Mouse (Mus musculus) cerebellum, postnatal 14 days (tissue): ENCODE results near the gene Drg1.
"Not testable (repeated sequence)": the region's sequence is repeated elsewhere in the genome, so short reads cannot be mapped to it uniquely, and the experiment has no call there.

Experiments used
- DNase-seq, 2 experiments: peaks; one replicate each; pipeline ENCODE4 v3.0.0; 2021; ENCODE audit warnings: mixed read lengths in 2 of 2

Drg1 gene

DNA sequence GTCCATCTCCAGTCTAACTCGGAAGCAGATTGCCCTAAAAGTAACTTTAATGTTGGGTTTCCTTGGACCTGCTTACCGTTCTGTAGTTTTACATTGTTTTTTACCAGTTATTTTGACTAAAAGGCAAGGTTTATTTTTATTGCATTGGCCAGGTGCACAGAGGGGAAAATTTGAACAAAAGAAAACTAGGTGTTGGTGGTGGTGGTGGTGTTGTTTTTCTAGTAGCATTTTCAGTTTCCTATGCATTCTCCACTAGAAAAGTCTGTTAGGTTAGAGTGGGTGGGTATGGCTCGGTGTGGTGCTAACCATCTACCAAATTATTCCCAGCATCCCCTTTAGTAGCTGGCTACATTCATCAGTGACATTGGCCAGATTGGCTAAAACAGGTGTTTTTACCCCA lies 59.4 kb downstream of the Drg1 start:
- no peak for DNase-seq

DNA sequence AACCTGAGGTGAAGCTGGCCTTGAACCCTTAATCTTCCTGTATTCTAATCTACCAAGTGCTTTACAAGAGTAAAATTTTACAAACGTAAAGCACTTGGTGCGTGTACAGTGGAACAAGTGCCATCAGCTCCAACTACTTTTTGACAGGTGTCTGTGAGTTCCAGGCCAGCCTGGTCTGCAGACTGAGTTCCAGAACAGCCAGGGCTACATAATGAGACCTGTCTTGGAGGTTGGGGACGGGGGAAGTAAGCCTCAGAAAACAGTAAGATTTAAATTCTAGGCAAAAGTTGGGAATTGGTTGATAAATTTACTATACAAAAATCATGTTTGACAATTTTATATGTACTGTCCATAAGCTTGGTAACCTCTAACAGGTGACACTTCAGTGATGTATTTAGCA lies 61.0 kb downstream of the Drg1 start:
- DNase-seq = no peak

DNA sequence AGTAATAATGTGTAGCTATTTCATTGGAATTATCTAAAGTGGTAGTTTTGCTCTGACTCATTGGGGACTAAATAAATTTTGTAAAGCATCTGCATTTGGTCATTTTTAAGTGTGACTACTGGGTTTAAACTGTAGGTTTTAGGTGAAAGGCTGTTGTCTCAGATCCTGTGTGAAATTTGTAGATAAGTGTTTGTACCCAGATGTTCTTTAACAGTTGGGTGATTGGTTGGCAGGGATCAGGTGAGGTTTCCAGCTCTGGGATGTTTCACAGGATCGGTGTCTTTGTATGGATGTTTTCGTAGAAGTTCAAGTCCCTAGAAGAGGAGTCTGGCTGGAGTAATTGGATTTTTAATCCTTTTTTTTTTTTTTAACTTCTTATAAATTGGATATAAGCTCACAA lies 62.4 kb downstream of the Drg1 start:
- DNase-seq = no peak

DNA sequence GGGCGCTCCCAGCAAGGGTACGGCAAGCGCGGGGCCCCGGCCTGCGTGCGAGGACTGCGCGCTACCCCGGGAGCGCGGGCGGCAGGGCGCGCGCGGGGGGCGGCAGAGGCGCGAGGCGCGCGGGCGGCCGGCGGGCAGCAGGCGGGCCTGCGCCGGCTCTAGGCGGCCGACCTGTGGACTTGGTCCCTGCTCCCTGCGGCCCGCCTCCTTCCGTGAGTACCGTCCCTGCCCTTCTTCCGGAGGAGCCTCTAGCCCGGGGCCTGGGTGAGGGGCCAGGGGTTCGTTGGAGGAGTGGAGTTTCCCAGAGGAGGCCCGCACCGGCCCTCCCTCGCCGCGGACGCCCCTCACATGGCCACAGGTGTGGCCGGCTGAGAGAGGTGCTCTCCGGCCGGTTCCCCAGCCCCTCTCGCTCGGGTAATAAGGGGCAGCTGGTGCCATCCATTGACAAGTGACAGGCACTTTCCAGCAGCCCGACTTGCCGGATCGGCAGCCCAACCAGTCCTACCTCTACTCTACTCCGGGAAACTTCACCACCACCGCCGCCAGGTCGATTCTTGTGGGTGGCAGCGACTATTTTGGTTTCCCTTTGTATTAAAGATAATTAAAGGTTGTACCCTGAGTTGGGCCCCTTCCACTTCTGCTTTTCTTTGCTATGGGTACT lies 63.3 kb downstream of the Drg1 start:
- peak; percentile 62 to 66 for DNase-seq

DNA sequence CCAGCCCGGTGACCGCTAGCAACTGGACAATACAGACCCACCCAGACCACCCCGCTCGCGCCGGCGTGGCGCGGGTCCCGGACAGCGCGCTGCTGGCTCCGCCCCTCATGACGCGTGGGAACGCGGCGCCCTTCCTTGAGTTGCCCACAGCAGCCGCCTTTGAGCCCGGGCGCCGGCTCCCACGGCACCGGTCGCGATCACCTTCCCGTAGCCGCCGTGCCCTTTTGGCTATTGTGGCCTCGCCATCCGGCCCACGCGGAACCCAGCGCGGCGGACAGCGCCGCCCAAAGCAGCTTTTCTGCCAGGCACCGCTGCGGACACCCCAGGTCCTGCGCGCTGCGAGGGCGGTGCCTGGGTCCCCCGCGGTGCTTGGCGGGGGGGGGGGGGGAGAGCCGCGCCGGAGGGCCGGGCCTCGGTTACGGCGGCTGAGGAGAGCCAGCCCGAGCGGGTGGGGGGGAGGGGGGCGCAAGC lies 63.9 kb downstream of the Drg1 start, which contains the start of gene Eif4enif1:
Gene Eif4enif1 (plus strand): TSS at position 162 of the 471 bp plus-strand sequence.
- peak; percentile 90 to 95 for DNase-seq

DNA sequence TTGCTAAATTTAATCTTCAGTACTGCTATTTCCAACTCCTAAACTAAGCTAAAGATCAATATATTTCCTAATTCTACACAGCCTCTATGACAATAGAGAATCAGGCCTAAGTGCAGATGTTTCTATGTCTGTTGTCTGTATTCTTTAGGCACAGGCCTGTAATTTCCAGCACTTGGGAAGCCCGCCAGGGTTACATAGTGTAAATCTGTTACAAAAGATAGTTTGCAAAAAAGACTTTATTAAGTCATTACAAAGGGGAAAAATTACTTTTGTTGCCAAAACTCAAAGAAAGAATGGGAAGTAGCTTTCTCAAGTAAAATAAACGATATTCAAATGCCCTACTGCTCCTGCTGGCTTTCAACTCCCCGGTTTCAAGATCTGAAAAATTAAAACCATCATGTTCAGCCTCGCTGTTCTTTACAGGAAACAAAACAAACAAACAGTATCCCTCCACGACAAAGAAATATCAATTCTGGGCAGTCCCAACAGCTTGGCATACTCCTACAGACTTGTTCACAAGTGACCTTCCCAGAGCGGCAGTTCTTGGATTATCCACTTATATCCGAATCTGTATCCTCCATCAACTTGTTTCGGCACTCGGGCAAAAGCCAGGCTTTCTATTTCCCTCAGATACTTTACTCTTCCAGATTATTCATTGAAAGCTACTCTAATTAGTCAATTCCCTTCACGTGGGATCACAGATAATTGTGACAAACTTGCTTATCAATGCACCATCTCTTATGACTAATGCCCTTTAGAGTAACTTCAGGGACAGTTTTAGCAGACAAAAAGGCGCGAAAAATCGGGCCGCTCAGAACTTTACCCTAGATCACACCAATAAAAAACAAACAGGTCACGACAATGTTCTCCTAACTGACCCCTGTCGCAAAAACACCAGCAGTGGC lies 64.6 kb downstream of the Drg1 start:
- DNase-seq = peak; percentile 22 to 52

DNA sequence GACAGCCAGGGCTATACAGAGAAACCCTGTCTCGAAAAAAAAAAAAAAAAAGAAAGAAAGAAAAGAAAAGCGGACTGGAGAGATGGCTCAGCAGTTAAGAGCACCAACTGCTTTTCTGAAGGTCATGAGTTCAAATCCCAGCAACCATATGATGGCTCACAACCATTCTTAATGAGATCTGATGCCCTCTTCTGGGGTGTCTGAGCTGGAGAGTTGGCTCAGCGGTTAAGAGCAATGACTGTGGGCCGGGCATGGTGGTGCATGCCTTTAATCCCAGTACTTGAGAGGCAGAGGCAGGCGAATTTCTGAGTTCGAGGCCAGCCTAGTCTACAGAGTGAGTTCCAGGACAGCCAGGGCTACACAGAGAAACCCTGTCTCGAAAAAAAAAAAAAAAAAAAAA lies 65.6 kb downstream of the Drg1 start:
- not testable (repeated sequence) for DNase-seq

DNA sequence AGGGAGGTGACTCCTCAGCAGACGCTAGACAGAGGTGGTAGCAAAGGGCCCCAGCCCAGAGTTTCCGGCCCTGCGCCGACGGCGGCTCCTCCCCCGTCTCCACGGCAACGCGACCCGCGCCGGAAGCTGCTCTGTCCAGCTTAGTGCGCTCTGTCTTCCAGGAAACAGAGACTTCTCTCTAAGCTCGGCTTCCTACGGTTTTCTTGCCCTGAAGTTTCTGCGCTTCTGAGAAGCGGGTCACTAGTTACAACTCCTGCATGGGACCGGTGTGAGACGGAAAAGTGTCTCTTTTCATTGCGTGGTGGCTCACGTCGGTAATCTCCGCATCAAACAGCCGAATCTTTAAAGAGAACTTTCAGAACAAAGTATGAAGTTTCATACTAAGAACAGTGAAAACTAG lies 72.9 kb downstream of the Drg1 start, which contains the start of gene Sfi1:
Gene Sfi1 (minus strand): TSS at position 101 of the 400 bp plus-strand sequence.
- DNase-seq = no peak

DNA sequence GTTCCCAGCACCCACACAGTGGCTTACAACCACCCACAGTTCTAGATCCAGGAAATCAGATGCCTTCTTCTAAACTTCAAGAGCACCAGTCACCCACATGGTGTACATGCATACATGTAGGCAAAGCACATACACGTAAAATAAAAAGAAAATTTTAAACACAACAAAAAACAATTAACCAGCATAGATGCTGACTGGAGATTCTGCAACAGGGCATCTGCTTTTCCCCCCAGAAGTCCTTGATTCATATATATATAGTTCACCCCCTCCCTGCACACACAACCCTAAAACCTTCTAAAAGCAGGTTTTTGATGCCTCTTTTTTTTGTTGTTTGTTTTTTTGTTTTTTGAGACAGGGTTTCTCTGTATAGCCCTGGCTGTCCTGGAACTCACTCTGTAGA lies 83.5 kb downstream of the Drg1 start:
- not testable (repeated sequence) for DNase-seq

DNA sequence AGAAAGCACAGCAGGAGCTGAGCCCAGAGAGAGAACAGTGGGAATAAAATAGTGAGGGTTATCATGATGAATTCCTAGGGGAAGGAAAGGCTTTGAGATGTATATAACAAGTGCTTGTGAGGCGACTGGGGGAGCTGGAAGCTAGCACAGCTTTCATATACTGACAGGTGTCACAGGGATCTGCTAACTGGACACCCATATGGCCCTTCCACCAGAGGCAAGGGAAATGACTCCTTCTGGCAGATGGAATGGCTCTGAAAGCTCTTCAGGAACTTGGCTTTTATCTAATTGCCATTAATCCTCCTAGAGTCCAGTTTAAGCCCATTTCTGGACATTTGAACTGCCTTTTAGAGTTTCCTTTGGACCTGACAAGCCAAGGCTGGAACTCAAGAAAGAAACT lies 84.2 kb downstream of the Drg1 start:
- peak; percentile 16 to 26 for DNase-seq

DNA sequence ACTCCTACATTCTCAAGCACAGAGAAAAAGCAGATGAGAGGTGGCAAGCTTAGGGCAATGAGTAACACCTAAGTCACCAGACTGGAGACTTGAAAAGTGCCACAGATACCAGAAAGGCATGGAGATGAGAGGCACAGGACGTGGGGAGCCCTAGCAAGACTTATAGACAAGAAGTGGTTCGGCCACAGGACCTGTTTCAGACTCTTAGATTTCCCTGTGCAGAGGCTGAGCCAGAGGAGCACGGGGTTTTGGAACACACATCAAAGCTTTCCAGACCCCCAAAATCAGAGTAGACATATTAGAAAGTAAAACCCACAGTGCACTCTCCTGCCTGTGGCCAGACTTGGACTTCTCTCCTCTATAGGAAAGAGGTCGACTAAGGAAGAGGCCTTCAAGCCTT lies 85.0 kb downstream of the Drg1 start:
- peak; percentile 53 for DNase-seq

DNA sequence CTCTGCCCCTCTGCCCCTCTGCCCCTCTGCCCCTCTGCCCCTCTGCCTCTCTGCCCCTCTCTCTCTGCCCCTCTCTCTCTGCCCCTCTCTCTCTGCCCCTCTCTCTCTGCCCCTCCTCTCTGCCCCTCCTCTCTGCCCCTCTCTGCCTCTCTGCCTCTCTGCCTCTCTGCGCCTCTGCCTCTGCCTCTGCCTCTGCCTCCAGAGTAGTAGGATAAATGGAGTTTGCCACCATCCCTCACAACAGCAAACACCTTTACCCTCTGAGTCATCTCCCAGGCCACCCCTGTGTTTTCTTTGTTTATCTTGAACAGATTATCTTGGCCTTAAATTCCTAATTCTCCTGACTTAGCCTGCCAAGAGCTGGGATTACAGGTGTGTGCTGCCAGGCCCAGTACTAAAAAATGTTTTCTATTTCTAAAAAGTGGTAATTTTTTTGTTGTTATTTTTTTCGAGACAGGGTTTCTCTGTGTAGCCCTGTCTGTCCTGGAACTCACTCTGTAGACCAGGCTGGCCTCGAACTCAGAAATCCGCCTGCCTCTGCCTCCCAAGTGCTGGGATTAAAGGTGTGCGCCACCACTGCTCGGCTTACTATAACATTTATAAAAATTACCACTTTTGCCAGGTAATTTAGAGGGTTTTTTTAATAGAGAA lies 85.6 kb downstream of the Drg1 start:
- DNase-seq = not testable (repeated sequence)

DNA sequence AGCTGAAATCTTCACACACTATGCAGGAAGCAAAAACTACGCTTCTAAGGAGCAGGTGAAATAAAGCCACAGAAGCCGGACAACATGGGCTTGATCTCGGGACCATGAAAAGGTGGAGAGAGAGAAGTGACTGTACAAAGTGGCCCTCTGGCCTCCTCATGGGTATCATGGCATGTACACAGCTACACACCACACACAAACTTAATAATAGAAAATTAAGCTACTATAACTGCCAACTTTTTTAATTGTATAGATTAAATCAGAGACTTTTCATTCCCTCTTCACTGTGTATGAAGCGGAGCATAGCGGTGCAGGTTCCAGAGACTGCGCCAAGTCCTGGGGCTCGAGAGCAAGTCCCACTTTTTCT lies 86.5 kb downstream of the Drg1 start:
- not testable (repeated sequence) for DNase-seq

DNA sequence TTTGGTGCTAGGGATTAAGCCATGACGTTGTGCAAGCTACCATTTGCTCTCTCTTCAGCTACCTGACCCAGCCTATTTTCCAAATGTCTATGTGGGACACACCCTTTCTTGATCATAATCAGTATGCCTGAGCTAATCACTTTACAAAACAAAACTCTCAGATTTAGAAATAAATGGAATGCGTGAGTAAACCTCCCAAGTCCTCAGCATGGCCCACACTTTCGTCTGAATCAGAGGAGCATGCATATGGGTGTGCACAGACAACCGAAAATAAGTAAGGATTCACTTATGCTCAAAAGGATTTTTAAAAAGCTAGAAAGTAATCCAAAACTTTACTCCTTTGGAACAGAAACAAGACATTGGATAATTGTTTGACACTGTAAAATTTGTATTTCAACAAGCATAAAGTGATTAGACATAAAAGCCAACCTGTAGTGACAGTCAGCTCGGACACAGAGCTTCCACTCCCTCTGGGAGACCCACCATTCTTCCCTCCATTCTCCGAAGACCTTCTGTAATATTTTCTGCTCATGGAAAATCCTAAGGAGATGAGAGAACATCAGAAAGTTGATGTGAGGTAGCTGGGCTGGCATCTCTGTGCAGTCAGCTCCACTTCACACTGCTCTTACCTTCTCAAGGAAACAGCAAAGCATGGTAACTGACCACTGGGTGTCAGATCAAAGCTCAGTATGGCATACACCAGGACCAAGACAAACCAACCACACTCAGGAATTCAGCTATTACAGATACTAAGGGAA lies 87.1 kb downstream of the Drg1 start:
- peak in 1 of 2 experiments; percentile 24 for DNase-seq

DNA sequence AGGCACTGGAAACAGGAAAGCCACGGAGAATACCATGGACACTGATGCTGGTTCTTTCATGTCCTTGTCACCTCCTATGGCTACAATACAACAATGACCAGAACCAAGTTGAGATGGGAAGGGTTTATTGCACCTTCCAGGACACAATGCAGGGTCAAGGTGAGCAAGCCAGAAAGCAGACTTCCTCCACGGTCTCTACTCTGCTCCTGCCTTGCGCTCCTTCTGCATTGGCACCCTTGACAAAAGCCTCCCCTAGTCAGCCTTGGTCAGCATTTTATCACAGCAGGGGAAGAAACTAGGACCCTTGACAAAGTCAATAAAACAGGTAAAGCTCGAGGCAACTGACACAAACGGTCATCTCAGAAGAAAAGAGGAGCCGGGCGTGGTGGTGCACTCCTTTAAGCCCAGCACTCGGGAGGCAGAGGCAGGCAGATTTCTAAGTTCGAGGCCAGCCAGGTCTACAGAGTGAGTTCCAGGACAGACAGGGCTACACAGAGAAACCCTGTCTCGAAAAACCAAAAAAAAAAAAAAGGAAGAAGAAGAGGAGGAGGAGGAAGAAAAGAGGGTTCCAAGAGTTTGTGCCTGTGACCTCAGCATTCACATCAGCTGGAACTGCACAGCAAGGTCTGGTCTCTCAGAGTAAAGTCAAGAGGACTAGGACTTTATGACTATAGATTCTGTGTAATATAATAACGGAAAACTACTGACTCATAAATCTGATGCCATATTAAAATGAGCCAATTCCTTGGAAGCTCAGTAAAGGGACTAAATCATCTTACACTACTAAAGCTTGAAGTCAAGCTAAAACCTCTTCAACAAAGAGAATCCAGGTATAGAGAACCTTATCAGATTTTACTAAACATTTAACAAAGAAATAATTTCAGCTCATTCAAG lies 92.5 kb downstream of the Drg1 start:
- peak; percentile 35 to 45 for DNase-seq

DNA sequence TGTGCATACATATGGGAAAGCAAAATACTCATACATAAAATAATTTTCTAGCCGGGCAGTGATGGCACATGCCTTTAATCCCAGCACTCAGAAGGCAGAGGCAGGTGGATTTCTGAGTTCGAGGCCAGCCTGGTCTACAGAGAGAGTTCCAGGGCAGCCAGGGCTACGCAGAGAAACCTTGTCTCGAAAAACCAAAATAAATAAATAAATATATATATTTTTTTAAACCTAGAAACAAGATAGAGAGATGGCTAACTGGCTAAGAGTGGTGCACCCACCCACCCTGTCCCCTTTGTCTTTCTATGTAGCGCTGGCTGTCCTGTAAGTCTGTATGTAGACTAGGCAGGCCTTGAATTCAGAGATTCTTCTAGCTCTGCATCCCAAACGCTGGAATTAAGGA lies 93.7 kb downstream of the Drg1 start:
- not testable (repeated sequence) for DNase-seq

DNA sequence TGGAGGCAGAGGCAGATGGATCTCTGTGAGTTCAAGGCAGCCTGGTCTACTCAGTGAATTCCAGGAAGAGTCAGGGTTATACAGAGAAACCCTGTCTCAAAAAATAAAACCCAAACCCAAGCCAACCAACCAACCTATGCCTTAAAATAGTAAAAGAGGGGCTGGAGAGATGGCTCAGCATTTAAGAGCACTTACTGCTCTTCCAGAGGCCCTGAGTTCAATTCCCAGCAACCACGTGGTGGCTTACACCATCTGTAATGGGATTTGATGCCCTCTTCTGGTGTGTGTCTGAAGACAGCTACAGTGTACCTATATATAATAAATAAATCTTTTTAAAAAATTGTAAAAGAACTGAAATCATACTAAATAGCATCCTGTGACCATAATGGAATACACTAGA lies 94.3 kb downstream of the Drg1 start:
- not testable (repeated sequence) for DNase-seq

DNA sequence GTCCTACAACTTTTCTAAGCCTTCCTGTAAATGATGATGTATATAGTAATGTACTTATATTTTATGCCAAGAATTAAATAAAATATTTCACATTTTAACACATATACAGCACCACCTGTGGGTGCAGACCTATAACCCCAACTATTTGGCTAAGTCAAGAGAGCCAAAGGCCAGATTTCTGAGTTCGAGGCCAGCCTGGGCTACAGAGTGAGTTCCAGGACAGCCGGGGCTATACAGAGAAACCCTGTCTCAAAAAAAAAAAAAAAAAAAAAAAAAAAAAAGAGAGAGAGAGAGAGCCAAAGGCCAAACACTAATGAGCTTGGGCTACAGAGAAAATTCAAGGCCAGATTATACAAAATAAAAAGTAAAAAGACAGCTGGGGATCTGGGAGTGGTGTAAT lies 97.2 kb downstream of the Drg1 start:
- not testable (repeated sequence) for DNase-seq

DNA sequence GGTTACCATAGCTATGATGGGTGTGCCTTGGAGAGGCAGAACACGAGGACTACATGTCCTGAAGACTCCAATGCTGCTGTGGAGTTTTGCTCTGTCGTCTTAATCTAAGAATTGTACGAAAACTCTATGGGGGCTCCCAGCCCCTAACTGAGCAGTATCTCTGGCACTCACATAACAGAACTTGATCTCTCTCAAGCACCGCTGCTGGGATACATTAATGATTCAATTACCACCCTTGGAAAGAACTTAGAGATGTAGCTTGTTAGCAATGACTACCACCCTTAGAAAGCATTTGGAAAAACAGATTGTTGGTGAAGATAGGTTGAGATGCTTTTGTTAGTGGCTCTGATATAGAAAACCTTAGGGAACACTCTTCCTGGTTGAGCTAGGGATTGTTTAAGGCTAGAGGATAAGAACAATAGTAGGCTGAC lies 98.6 kb downstream of the Drg1 start:
- DNase-seq = peak in 1 of 2 experiments; percentile 23

DNA sequence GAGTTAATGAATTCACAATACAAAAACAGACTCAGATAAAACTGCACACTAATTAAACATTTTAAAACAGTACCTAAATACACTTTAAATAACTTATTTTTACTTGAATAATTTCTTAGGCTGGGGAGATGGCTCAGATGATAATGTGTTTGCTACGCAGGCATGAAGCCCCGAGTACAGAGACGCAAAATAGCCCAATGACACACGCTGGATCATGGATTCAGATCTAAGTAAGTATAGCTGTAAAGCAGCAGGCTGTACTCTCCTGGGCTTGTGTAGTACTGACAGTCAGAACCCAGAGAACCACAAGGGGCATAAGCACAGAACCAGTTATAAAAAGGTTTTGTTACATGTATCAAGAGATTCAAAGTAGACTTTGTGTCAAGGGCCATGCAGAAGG lies 99.1 kb downstream of the Drg1 start:
- DNase-seq = not testable (repeated sequence)

DNA sequence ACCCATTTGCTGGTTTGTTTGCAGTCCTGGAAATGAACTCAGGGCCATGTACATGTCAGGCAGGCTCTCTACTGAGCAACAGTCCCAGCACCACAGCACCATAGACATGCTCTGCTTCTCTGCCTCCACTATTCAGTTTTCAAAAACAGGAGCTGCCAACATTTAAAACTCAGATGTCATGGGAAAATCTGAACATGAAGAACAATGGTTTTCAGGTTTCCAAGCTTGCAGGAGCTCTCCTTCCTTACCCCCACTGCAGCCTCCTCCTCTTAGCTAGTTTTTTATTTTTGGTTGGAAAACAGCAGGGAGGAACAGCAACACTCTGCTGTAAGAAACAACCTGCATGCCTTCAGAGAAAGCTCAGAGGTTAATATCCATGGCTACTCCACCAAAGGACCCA lies 99.9 kb downstream of the Drg1 start:
- DNase-seq = not testable (repeated sequence)
